Mouse (Mus musculus): ENCODE data around the gene Tmem267.

Gene Tmem267

GRCm38 (mm10) chr13:119619735-119620134 is 131.9 kb downstream of the Tmem267 start:
- DNase-seq (ENCODE audit: low read depth): peak; percentile 23

GRCm38 (mm10) chr13:119623634-119624033 is 135.8 kb downstream of the Tmem267 start, which contains the start of gene Ccl28:
Ccl28 (plus strand) TSS chr13:119623819.
- DNase-seq (ENCODE audit: low read depth): no peak

GRCm38 (mm10) chr13:119625952-119626351 is 138.1 kb downstream of the Tmem267 start:
- DNase-seq (ENCODE audit: low read depth): peak; percentile 49

- peak; percentile 65 for DNase-seq (ENCODE audit: low read depth)
Measured at GRCm38 (mm10) chr13:119631482-119632155, 143.8 kb downstream of the Tmem267 start.

DNA sequence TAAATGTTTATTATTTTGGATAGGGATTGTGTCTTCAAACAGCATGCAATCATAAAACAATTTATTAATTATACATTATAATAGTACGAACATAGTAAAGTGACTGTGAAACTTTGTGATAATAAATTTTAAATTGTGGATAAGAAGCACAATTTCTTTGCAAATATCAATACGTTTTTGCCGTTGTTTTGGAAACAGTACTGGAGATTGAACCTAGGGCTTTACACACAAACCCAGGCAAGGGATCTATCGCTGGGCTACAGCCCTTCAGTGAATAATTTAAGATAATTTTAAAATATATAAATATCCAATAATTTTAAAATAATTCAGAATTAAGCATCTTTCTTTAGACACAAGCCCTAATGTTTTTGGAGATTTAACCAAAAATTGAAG is 144.3 kb downstream of the Tmem267 start:
- DNase-seq (ENCODE audit: low read depth): no peak

- DNase-seq (ENCODE audit: low read depth): peak; percentile 71
Measured at GRCm38 (mm10) chr13:119635496-119635895, 147.7 kb downstream of the Tmem267 start.

DNA sequence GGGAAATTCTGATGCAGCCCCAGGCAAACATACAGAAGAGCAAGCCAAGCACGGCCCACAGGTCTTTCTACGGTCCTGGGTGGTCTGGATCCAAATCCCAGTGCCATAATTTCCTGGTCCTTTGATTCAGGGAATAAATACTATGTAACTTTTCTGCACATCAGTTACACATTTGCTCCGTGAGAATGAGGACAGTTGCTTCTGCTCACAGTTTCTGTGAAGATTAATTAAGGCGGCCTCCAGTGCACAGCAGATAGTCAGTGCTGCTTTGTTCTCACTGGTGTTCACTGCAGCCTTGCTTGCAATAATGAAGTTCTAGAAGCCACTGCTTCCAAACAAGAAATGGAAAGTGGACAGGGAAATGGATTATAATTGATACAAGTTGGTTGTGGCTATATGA is 150.0 kb downstream of the Tmem267 start:
- DNase-seq (ENCODE audit: low read depth): no peak

GRCm38 (mm10) chr13:119638449-119638848 is 150.6 kb downstream of the Tmem267 start:
- no peak for DNase-seq (ENCODE audit: low read depth)

DNA sequence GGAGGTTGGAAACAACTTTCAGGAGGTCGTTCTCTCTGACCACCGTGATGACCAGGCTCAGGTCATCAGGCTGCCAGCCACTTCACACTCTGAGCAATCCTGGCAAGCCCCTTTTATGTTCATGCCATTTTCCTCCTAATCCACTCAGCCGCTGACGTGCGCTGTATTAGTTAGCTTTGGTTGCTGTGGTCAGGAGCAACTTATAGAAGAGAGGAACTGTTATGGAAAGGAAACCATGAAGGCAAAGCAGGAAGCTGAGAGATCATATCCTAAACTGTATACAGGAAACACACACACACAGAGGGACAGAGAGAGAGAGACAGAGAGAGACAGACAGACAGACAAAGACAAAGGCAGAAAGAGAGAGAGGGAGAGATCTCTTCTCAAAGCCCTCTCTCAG is 151.5 kb downstream of the Tmem267 start:
- no peak for DNase-seq (ENCODE audit: low read depth)

GRCm38 (mm10) chr13:119640504-119640903 is 152.7 kb downstream of the Tmem267 start:
- DNase-seq (ENCODE audit: low read depth): peak; percentile 81

DNA sequence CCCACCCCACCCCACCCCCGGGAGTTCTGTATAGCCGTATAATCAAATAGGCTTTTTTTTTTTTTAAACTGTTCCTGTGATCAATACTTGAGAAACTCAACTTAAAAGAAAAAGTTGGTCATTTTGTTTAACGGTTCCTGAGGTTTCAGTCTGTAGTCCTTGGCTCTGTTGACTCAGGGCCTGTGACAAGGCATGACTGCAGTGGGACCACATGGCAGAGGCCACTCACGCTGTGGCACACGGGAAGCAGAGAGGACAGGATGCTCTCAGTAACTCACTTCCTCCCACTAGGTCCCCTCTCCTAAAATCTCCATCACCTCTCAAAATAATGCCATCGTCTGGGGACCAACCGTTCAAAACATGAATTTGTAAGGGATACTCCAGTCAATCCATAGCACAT is 153.3 kb downstream of the Tmem267 start:
- no peak for DNase-seq (ENCODE audit: low read depth)

GRCm38 (mm10) chr13:119644769-119645168 is 156.9 kb downstream of the Tmem267 start:
- no peak for DNase-seq (ENCODE audit: low read depth)

- DNase-seq (ENCODE audit: low read depth): no peak
Measured at GRCm38 (mm10) chr13:119646511-119646910, 158.7 kb downstream of the Tmem267 start.

DNA sequence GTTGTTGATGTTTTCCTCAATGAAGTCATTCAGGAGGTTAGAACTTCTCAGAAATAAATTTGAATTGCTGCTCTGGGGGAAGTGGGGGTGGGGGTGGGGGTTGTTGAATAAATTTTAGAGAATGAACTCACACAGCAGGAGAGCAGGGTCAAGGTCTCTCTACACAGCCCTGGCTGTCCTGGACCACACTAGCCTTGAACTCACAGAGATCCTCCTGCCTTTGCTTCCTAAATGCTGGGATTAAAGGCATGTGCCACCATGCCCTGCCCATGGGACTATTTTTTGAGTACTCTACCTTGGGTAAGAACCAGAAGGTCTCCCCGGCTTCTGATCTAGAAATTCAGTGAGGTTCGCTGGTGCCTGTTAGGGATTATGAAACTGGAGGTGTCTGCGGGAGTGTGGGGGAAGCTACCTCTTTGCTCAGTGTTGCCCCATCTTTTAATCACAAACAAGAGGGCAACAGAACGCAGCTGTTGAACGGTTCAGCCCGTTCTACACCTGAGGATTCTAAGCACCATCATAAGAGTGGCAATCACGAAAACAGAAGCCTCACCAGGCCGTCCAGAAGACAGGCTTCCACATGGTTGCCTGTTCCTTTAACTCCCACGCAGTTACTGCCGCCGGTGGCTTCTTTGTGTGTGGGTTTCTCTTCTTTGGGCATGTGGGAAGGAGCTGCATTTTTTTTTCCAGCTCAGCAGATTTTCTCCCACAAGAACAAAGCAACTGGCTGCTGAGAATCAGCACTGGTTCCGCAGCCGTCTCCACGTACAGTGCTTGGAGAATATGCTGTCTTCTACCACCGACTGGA is 161.3 kb downstream of the Tmem267 start:
- DNase-seq (ENCODE audit: low read depth): no peak

- DNase-seq (ENCODE audit: low read depth): no peak
Measured at GRCm38 (mm10) chr13:119649699-119650046, 161.8 kb downstream of the Tmem267 start.

- DNase-seq (ENCODE audit: low read depth): peak; percentile 45
Measured at GRCm38 (mm10) chr13:119654734-119655133, 166.9 kb downstream of the Tmem267 start.

- DNase-seq (ENCODE audit: low read depth): no peak
Measured at GRCm38 (mm10) chr13:119656246-119656645, 168.4 kb downstream of the Tmem267 start.

GRCm38 (mm10) chr13:119656846-119657416 is 169.1 kb downstream of the Tmem267 start:
- DNase-seq (ENCODE audit: low read depth): peak; percentile 59
